ENCODE assay signal across 22 mouse cellular contexts in the genomic region with DNA sequence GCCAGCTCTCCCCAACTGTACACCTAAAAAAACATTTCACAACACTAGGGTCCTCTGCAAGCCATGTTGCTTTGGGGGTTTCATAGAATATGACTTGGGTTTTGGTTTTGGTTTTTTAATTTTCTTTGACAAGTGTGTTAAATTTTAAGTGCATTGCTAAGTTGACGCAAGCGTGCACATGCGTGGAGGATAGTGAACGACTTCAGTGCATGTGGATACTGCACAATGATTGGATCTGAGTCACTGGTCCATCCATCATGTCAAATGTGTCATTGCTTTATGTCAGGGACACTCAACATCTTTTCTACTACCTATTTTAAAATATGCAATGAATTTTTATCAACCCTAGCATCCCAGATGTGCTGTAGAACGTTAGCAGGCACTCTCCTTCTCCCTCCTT.
A peak's percentile ranks its signal among the peaks of the same experiment; 100 is the strongest.
DNase-seq lines count a peak whose midpoint lies in the region; ATAC-seq lines count a peak whose summit lies in the region.
"Had no signal": no experiment of that assay in that cellular context is flagged by ENCODE, and none has a peak within 500 bp of the region (broad histone marks: within the 10 kb centered on the region; RNA-seq: fewer than 3 reads in every experiment).

No protein-coding gene starts in this region.

- DNase-seq in adrenal gland, adult 2 months: peak; percentile 55
- DNase-seq in adrenal gland, adult 18-20 months (ENCODE audit: low spot score in 2 of 2): no peak
- peak; percentile 7 for DNase-seq in adrenal gland, postnatal 14 days
- no peak for DNase-seq in adrenal gland, adult 8-10 months
- peak; percentile 18 for DNase-seq in 3T3-L1 (ENCODE audit: low read depth, low spot score)
- peak; percentile 8 to 22 for DNase-seq in adrenal gland, postnatal 36 days
- no peak for DNase-seq in urinary bladder, postnatal 10 days (ENCODE audit: low spot score)
- DNase-seq: cerebellum, adult 11 months; cerebellum, adult 18-20 months; cerebellum, adult 8-10 months; cerebellum, adult 9-11 months; cerebellum, postnatal 14 days; cerebellum, postnatal 36 days; embryo, embryonic 11 days had no signal

- ATAC-seq in hindbrain, embryonic 13.5 days (ENCODE audit: low FRiP score): no peak
- ATAC-seq: forebrain, embryonic 14.5 days; forebrain, embryonic 16.5 days had no signal

- H3K9me3 ChIP-seq in hindbrain, embryonic 13.5 days: no peaks in the 10 kb centered on the region
- H3K9me3 ChIP-seq: embryonic facial prominence, embryonic 13.5 days; embryonic facial prominence, embryonic 15.5 days; forebrain, embryonic 10.5 days; forebrain, embryonic 12.5 days had no signal

- H3K4me3 ChIP-seq in hindbrain, embryonic 13.5 days: no peak overlapping the region
- H3K4me3 ChIP-seq: embryonic facial prominence, embryonic 13.5 days; embryonic facial prominence, embryonic 15.5 days; erythroblast, embryonic 14.5 days; forebrain, embryonic 10.5 days; forebrain, embryonic 12.5 days had no signal

- H3K27ac ChIP-seq in hindbrain, embryonic 13.5 days: no peak overlapping the region
- H3K27ac ChIP-seq: embryonic facial prominence, embryonic 13.5 days; embryonic facial prominence, embryonic 15.5 days; forebrain, embryonic 10.5 days; forebrain, embryonic 12.5 days had no signal

- no peak overlapping the region for H3K9ac ChIP-seq in hindbrain, embryonic 13.5 days
- H3K9ac ChIP-seq: embryonic facial prominence, embryonic 13.5 days; embryonic facial prominence, embryonic 15.5 days; forebrain, embryonic 12.5 days had no signal

- no peak overlapping the region for H3K4me2 ChIP-seq in hindbrain, embryonic 13.5 days
- H3K4me2 ChIP-seq: embryonic facial prominence, embryonic 13.5 days; embryonic facial prominence, embryonic 15.5 days; forebrain, embryonic 12.5 days had no signal

- H3K36me3 ChIP-seq in hindbrain, embryonic 13.5 days: no peaks in the 10 kb centered on the region
- H3K36me3 ChIP-seq: embryonic facial prominence, embryonic 13.5 days; embryonic facial prominence, embryonic 15.5 days; forebrain, embryonic 10.5 days; forebrain, embryonic 12.5 days had no signal

- WGBS in hindbrain, embryonic 13.5 days: 62% methylated on average over 5 of the region's 5 CpGs

- H3K4me1 ChIP-seq in hindbrain, embryonic 13.5 days (replicated peaks): peaks cover 5% of the 10 kb centered on the region; the same call in 1 of the 2 replicates
- H3K4me1 ChIP-seq: embryonic facial prominence, embryonic 15.5 days had no signal

- no peaks in the 10 kb centered on the region for H3K27me3 ChIP-seq in hindbrain, embryonic 13.5 days
- H3K27me3 ChIP-seq: embryonic facial prominence, embryonic 13.5 days; embryonic facial prominence, embryonic 15.5 days; forebrain, embryonic 12.5 days had no signal

Comparison
In these comparisons a context has a peak if more than half of its experiments do, and no peak if none do; other contexts are left out.
1. DNase-seq: peak in adrenal gland, adult 2 months (single experiment), adrenal gland, postnatal 14 days (single experiment), 3T3-L1 (single experiment) and adrenal gland, postnatal 36 days (2 of 2); none in adrenal gland, adult 18-20 months (0 of 2), adrenal gland, adult 8-10 months (single experiment) and urinary bladder, postnatal 10 days (single experiment).